10 mouse cellular contexts compared by ENCODE assay signal in genomic region chr11:59293616-59294015, GRCm38 (mm10). TPM values are rescaled to one million over a fixed set of nuclear protein-coding genes. Genes with fewer than 3 reads are reported as not detected.
DNase-seq lines count a peak whose midpoint lies in the region; ATAC-seq lines count a peak whose summit lies in the region.
"Had no signal": no experiment of that assay in that cellular context is flagged by ENCODE, and none has a peak within 500 bp of the region (broad histone marks: within the 10 kb centered on the region; RNA-seq: fewer than 3 reads in every experiment).

No protein-coding gene starts in this region.

- H3K36me3 ChIP-seq in heart, embryonic 12.5 days: no peaks in the 10 kb centered on the region
- H3K36me3 ChIP-seq in liver, embryonic 12.5 days: no peaks in the 10 kb centered on the region
- H3K36me3 ChIP-seq: embryonic facial prominence, embryonic 15.5 days had no signal

- peaks cover 7% of the 10 kb centered on the region for H3K4me1 ChIP-seq in heart, embryonic 12.5 days (replicated peaks)
- no peaks in the 10 kb centered on the region for H3K4me1 ChIP-seq in liver, embryonic 12.5 days

- ATAC-seq in heart, embryonic 12.5 days (ENCODE audit: insufficient number of reproducible peaks, low FRiP score): no peak
- ATAC-seq in liver, embryonic 12.5 days: peak; percentile 63

- H3K27me3 ChIP-seq in heart, embryonic 12.5 days (replicated peaks): peaks cover 94% of the 10 kb centered on the region
- peaks cover 100% of the 10 kb centered on the region for H3K27me3 ChIP-seq in liver, embryonic 12.5 days (replicated peaks)

- no peak overlapping the region for H3K4me3 ChIP-seq in heart, embryonic 12.5 days
- no peak overlapping the region for H3K4me3 ChIP-seq in liver, embryonic 12.5 days
- H3K4me3 ChIP-seq: embryonic facial prominence, embryonic 15.5 days had no signal

- intact Hi-C loops in heart, postnatal 10 days (cut with DNase I): no loop called here

- H3K27ac ChIP-seq in heart, embryonic 12.5 days (ENCODE audit: poor library complexity, severe bottlenecking): no peak overlapping the region
- H3K27ac ChIP-seq in liver, embryonic 12.5 days: no peak overlapping the region
- H3K27ac ChIP-seq: embryonic facial prominence, embryonic 15.5 days had no signal

- no peak overlapping the region for H3K4me2 ChIP-seq in heart, embryonic 12.5 days
- no peak overlapping the region for H3K4me2 ChIP-seq in liver, embryonic 12.5 days
- H3K4me2 ChIP-seq: embryonic facial prominence, embryonic 15.5 days had no signal

- no peaks in the 10 kb centered on the region for H3K9me3 ChIP-seq in heart, embryonic 12.5 days (replicated peaks)
- H3K9me3 ChIP-seq in liver, embryonic 12.5 days (replicated peaks): no peaks in the 10 kb centered on the region
- H3K9me3 ChIP-seq: embryonic facial prominence, embryonic 15.5 days had no signal

- DNase-seq in heart, postnatal 10 days: peak; percentile 45 to 56
- peak; percentile 66 for DNase-seq in 3T3-L1 (ENCODE audit: low read depth, low spot score)
- DNase-seq in MN1 (ENCODE audit: low spot score): peak; percentile 86
- DNase-seq in cerebellum, postnatal 10 days: peak; percentile 78 to 80
- peak; percentile 12 to 30 for DNase-seq in spleen, postnatal 36 days (ENCODE audit: low spot score in 2 of 2)
- DNase-seq in layer of hippocampus, adult 11-12 months (ENCODE audit: low spot score): no peak

- 22% methylated on average over 7 of the region's 7 CpGs for WGBS in heart, embryonic 12.5 days
- WGBS in liver, embryonic 12.5 days (ENCODE audit: insufficient replicate concordance): 18% methylated on average over 7 of the region's 7 CpGs

- H3K9ac ChIP-seq in heart, embryonic 12.5 days: no peak overlapping the region
- no peak overlapping the region for H3K9ac ChIP-seq in liver, embryonic 12.5 days
- H3K9ac ChIP-seq: embryonic facial prominence, embryonic 15.5 days had no signal

RNA-seq across cellular contexts. Expression of gene Wnt3a, which starts 3.1 kb away (rescaled TPM):
- total RNA-seq in heart, postnatal 10 days (2021): not detected
- 0.08 TPM in 1 of 2 replicates, not detected in the other for polyA plus RNA-seq in heart, embryonic 12.5 days (2016; fragmentation: Nextera tagmentation; extraction: Ambion mirVana)
- 0.06 TPM in 1 of 2 replicates, not detected in the other for polyA plus RNA-seq in liver, embryonic 12.5 days (2016; fragmentation: Nextera tagmentation; extraction: Ambion mirVana)
- polyA plus RNA-seq: liver, embryonic 16.5 days had no signal

RNA-seq across cellular contexts. Expression of gene Wnt9a, which starts 13.1 kb away (rescaled TPM):
- 1 to 10 TPM; 6.1 to 7.5 TPM for total RNA-seq in heart, postnatal 10 days (2021)
- polyA plus RNA-seq in heart, embryonic 12.5 days (2016; fragmentation: Nextera tagmentation; extraction: Ambion mirVana): 4.5 and 5.0 TPM in 2 replicates
- 0.32 and 0.50 TPM in 2 replicates for polyA plus RNA-seq in liver, embryonic 12.5 days (2016; fragmentation: Nextera tagmentation; extraction: Ambion mirVana)
